Mouse (Mus musculus): Measurements from ENCODE around the gene Adam17.
"Not testable (repeated sequence)": the region's sequence is repeated elsewhere in the genome, so short reads cannot be mapped to it uniquely, and the experiment has no call there.

Gene Adam17

GRCm38 (mm10) chr12:21373100-21373819, at the start of gene Adam17:
Adam17 (minus strand) TSS chr12:21373632.
- in situ Hi-C loops (cut with MboI; ENCODE audit: low sequenced_read_pairs), result no loop called here

GRCm38 (mm10) chr12:21418621-21419131, 45.2 kb upstream of the Adam17 start:
- in situ Hi-C loops (cut with MboI; ENCODE audit: low sequenced_read_pairs), result no loop called here

- in situ Hi-C loops (cut with MboI; ENCODE audit: low sequenced_read_pairs), result no loop called here
Measured at GRCm38 (mm10) chr12:21418083-21418482, 44.7 kb upstream of the Adam17 start.

- in situ Hi-C loops (cut with MboI; ENCODE audit: low sequenced_read_pairs), result no loop called here
Measured at GRCm38 (mm10) chr12:21417100-21418070, 44.0 kb upstream of the Adam17 start, which contains the start of gene Ywhaq. Ywhaq (minus strand) TSS chr12:21417637.

GRCm38 (mm10) chr12:21416506-21416905, 43.1 kb upstream of the Adam17 start:
- in situ Hi-C loops (cut with MboI; ENCODE audit: low sequenced_read_pairs), result no loop called here

GRCm38 (mm10) chr12:21410620-21411019, 37.2 kb upstream of the Adam17 start:
- in situ Hi-C loops (cut with MboI; ENCODE audit: low sequenced_read_pairs), result no loop called here

- in situ Hi-C loops (cut with MboI; ENCODE audit: low sequenced_read_pairs), result no loop called here
Measured at GRCm38 (mm10) chr12:21409651-21410050, 36.2 kb upstream of the Adam17 start.

GRCm38 (mm10) chr12:21408789-21409367, 35.4 kb upstream of the Adam17 start:
- in situ Hi-C loops (cut with MboI; ENCODE audit: low sequenced_read_pairs), result no loop called here

GRCm38 (mm10) chr12:21402771-21403170, 29.3 kb upstream of the Adam17 start:
- in situ Hi-C loops (cut with MboI; ENCODE audit: low sequenced_read_pairs), result no loop called here

- in situ Hi-C loops (cut with MboI; ENCODE audit: low sequenced_read_pairs), result no loop called here
Measured at GRCm38 (mm10) chr12:21386201-21386600, 12.8 kb upstream of the Adam17 start.

- in situ Hi-C loops (cut with MboI; ENCODE audit: low sequenced_read_pairs), result not testable (repeated sequence)
Measured at GRCm38 (mm10) chr12:21378765-21379346, 5.4 kb upstream of the Adam17 start.

- in situ Hi-C loops (cut with MboI; ENCODE audit: low sequenced_read_pairs), result no loop called here
Measured at GRCm38 (mm10) chr12:21375376-21376157, 2.1 kb upstream of the Adam17 start.

- in situ Hi-C loops (cut with MboI; ENCODE audit: low sequenced_read_pairs), result no loop called here
Measured at GRCm38 (mm10) chr12:21373820-21374475, 516 bp upstream of the Adam17 start.

- in situ Hi-C loops (cut with MboI; ENCODE audit: low sequenced_read_pairs), result no loop called here
Measured at GRCm38 (mm10) chr12:21370035-21370611, 3.3 kb downstream of the Adam17 start.

- in situ Hi-C loops (cut with MboI; ENCODE audit: low sequenced_read_pairs), result no loop called here
Measured at GRCm38 (mm10) chr12:21369087-21369410, 4.4 kb downstream of the Adam17 start.

- in situ Hi-C loops (cut with MboI; ENCODE audit: low sequenced_read_pairs), result no loop called here
Measured at GRCm38 (mm10) chr12:21368376-21369086, 4.9 kb downstream of the Adam17 start.

GRCm38 (mm10) chr12:21364624-21365435, 8.6 kb downstream of the Adam17 start:
- in situ Hi-C loops (cut with MboI; ENCODE audit: low sequenced_read_pairs), result no loop called here

- in situ Hi-C loops (cut with MboI; ENCODE audit: low sequenced_read_pairs), result no loop called here
Measured at GRCm38 (mm10) chr12:21363195-21363594, 10.2 kb downstream of the Adam17 start.
